Comparison of ENCODE assay signal across 13 mouse cellular contexts in genomic region chr10:108191381-108191787, GRCm38 (mm10). TPM values are rescaled to one million over a fixed set of nuclear protein-coding genes. Genes with fewer than 3 reads are reported as not detected.
A peak's percentile ranks its signal among the peaks of the same experiment; 100 is the strongest.
DNase-seq lines count a peak whose midpoint lies in the region; ATAC-seq and TF ChIP-seq lines count a peak whose summit lies in the region.
"Had no signal": no experiment of that assay in that cellular context is flagged by ENCODE, and none has a peak within 500 bp of the region (broad histone marks: within the 10 kb centered on the region; RNA-seq: fewer than 3 reads in every experiment).

No protein-coding gene starts in this region.

- H3K4me1 ChIP-seq in hindbrain, embryonic 13.5 days (replicated peaks), result peaks cover 7% of the 10 kb centered on the region
- H3K4me1 ChIP-seq in hindbrain, embryonic 12.5 days, result peaks cover 6% of the 10 kb centered on the region; the same call in 1 of the 2 replicates
- H3K4me1 ChIP-seq in stomach, embryonic 15.5 days, result no peaks in the 10 kb centered on the region; the same call in none of the 2 replicates
- no peaks in the 10 kb centered on the region for H3K4me1 ChIP-seq in stomach, postnatal 0 days (replicated peaks; ENCODE audit: control insufficient read depth, insufficient read depth)
- H3K4me1 ChIP-seq in liver, embryonic 13.5 days (replicated peaks), result peaks cover 18% of the 10 kb centered on the region
- H3K4me1 ChIP-seq in intestine, postnatal 0 days (replicated peaks; ENCODE audit: control insufficient read depth, insufficient read depth, low read length), result peaks cover 3% of the 10 kb centered on the region; the same call in 1 of the 2 replicates

- no peaks in the 10 kb centered on the region for H3K9me3 ChIP-seq in hindbrain, embryonic 13.5 days
- no peaks in the 10 kb centered on the region for H3K9me3 ChIP-seq in hindbrain, embryonic 12.5 days (replicated peaks)
- H3K9me3 ChIP-seq in stomach, embryonic 15.5 days, result no peaks in the 10 kb centered on the region
- no peaks in the 10 kb centered on the region for H3K9me3 ChIP-seq in stomach, postnatal 0 days (ENCODE audit: control insufficient read depth, low read length)
- no peaks in the 10 kb centered on the region for H3K9me3 ChIP-seq in liver, embryonic 13.5 days (replicated peaks)
- H3K9me3 ChIP-seq in intestine, postnatal 0 days (ENCODE audit: control insufficient read depth), result no peaks in the 10 kb centered on the region
- H3K9me3 ChIP-seq: forebrain, embryonic 13.5 days; limb, embryonic 13.5 days; neural tube, embryonic 15.5 days had no signal

- no peaks in the 10 kb centered on the region for H3K27me3 ChIP-seq in hindbrain, embryonic 13.5 days
- H3K27me3 ChIP-seq in hindbrain, embryonic 12.5 days, result no peaks in the 10 kb centered on the region
- no peaks in the 10 kb centered on the region for H3K27me3 ChIP-seq in stomach, embryonic 15.5 days (replicated peaks)
- H3K27me3 ChIP-seq in stomach, postnatal 0 days (ENCODE audit: control insufficient read depth, insufficient read depth, low read length), result no peaks in the 10 kb centered on the region
- H3K27me3 ChIP-seq in liver, embryonic 13.5 days, result no peaks in the 10 kb centered on the region
- no peaks in the 10 kb centered on the region for H3K27me3 ChIP-seq in intestine, postnatal 0 days (replicated peaks; ENCODE audit: control insufficient read depth, insufficient read depth, low read length)
- H3K27me3 ChIP-seq: forebrain, embryonic 13.5 days; limb, embryonic 13.5 days; neural tube, embryonic 15.5 days had no signal

- H3K4me3 ChIP-seq in hindbrain, embryonic 13.5 days, result no peak overlapping the region
- no peak overlapping the region for H3K4me3 ChIP-seq in hindbrain, embryonic 12.5 days
- H3K4me3 ChIP-seq in stomach, embryonic 15.5 days (replicated peaks), result no peak overlapping the region
- H3K4me3 ChIP-seq in stomach, postnatal 0 days (ENCODE audit: low read depth, low read length), result no peak overlapping the region
- no peak overlapping the region for H3K4me3 ChIP-seq in liver, embryonic 13.5 days (replicated peaks)
- no peak overlapping the region for H3K4me3 ChIP-seq in intestine, postnatal 0 days (ENCODE audit: low read depth, low read length)
- H3K4me3 ChIP-seq: forebrain, embryonic 13.5 days; limb, embryonic 13.5 days; neural tube, embryonic 15.5 days had no signal

- ATAC-seq in hindbrain, embryonic 13.5 days (ENCODE audit: low FRiP score), result no peak
- no peak for ATAC-seq in hindbrain, embryonic 12.5 days (ENCODE audit: low FRiP score)
- no peak for ATAC-seq in stomach, embryonic 15.5 days (ENCODE audit: insufficient read depth, low FRiP score, low read depth)
- no peak for ATAC-seq in stomach, postnatal 0 days (ENCODE audit: low FRiP score, low TSS enrichment)
- peak; percentile 37; the same call in 1 of the 2 replicates for ATAC-seq in liver, embryonic 13.5 days (ENCODE audit: low read depth)
- no peak for ATAC-seq in intestine, postnatal 0 days
- ATAC-seq: forebrain, embryonic 13.5 days had no signal

- no peaks in the 10 kb centered on the region for H3K36me3 ChIP-seq in hindbrain, embryonic 13.5 days
- 0 out of 2 replicates have a peak, but pooled peaks cover 3% of the 10 kb centered on the region for H3K36me3 ChIP-seq in hindbrain, embryonic 12.5 days
- no peaks in the 10 kb centered on the region for H3K36me3 ChIP-seq in stomach, embryonic 15.5 days
- H3K36me3 ChIP-seq in stomach, postnatal 0 days (ENCODE audit: control insufficient read depth, insufficient read depth, low read length), result peaks cover 2% of the 10 kb centered on the region; the same call in 1 of the 2 replicates
- no peaks in the 10 kb centered on the region for H3K36me3 ChIP-seq in liver, embryonic 13.5 days
- no peaks in the 10 kb centered on the region for H3K36me3 ChIP-seq in intestine, postnatal 0 days (ENCODE audit: control insufficient read depth, insufficient read depth)
- H3K36me3 ChIP-seq: neural tube, embryonic 15.5 days had no signal

- H3K9ac ChIP-seq in hindbrain, embryonic 13.5 days, result no peak overlapping the region
- no peak overlapping the region for H3K9ac ChIP-seq in hindbrain, embryonic 12.5 days
- no peak overlapping the region for H3K9ac ChIP-seq in stomach, embryonic 15.5 days
- no peak overlapping the region for H3K9ac ChIP-seq in stomach, postnatal 0 days (ENCODE audit: low read length)
- peak overlapping the region; percentile 22; the same call in 1 of the 2 replicates for H3K9ac ChIP-seq in liver, embryonic 13.5 days
- H3K9ac ChIP-seq in intestine, postnatal 0 days (ENCODE audit: low read depth, low read length), result no peak overlapping the region
- H3K9ac ChIP-seq: forebrain, embryonic 13.5 days; limb, embryonic 13.5 days; neural tube, embryonic 15.5 days had no signal

- 0 out of 2 replicates have a peak overlapping the region, but pooled peaks have one; percentile 52 for H3K27ac ChIP-seq in hindbrain, embryonic 13.5 days
- H3K27ac ChIP-seq in hindbrain, embryonic 12.5 days, result no peak overlapping the region
- H3K27ac ChIP-seq in stomach, embryonic 15.5 days, result peak overlapping the region; percentile 6; the same call in 1 of the 2 replicates
- H3K27ac ChIP-seq in stomach, postnatal 0 days (replicated peaks), result no peak overlapping the region
- H3K27ac ChIP-seq in liver, embryonic 13.5 days, result peak overlapping the region; percentile 50; the same call in 1 of the 2 replicates
- no peak overlapping the region for H3K27ac ChIP-seq in intestine, postnatal 0 days (ENCODE audit: low read depth, low read length)
- H3K27ac ChIP-seq: forebrain, embryonic 13.5 days; limb, embryonic 13.5 days; neural tube, embryonic 15.5 days had no signal

- 63% methylated on average over 8 of the region's 8 CpGs for WGBS in hindbrain, embryonic 13.5 days
- 70% methylated on average over 8 of the region's 8 CpGs for WGBS in hindbrain, embryonic 12.5 days
- WGBS in stomach, embryonic 15.5 days, result 59% methylated on average over 8 of the region's 8 CpGs
- 55% methylated on average over 8 of the region's 8 CpGs for WGBS in stomach, postnatal 0 days
- WGBS in liver, embryonic 13.5 days (ENCODE audit: insufficient replicate concordance), result 26% methylated on average over 8 of the region's 8 CpGs
- 65% methylated on average over 8 of the region's 8 CpGs for WGBS in intestine, postnatal 0 days

- no peak for TF ChIP-seq CTCF in stomach, postnatal 0 days (IDR thresholded peaks at IDR 0.05; ENCODE audit: low read depth)
- no peak for TF ChIP-seq CTCF in intestine, postnatal 0 days (IDR thresholded peaks at IDR 0.05; ENCODE audit: low read depth)

- TF ChIP-seq EP300 in stomach, postnatal 0 days (optimal IDR thresholded peaks at IDR 0.05), result no peak

- H3K4me2 ChIP-seq in hindbrain, embryonic 13.5 days, result no peak overlapping the region
- no peak overlapping the region for H3K4me2 ChIP-seq in hindbrain, embryonic 12.5 days (replicated peaks)
- H3K4me2 ChIP-seq in stomach, embryonic 15.5 days, result no peak overlapping the region
- H3K4me2 ChIP-seq in stomach, postnatal 0 days (replicated peaks; ENCODE audit: low read depth), result no peak overlapping the region
- H3K4me2 ChIP-seq in liver, embryonic 13.5 days, result peak overlapping the region; percentile 19; the same call in 1 of the 2 replicates
- no peak overlapping the region for H3K4me2 ChIP-seq in intestine, postnatal 0 days (replicated peaks; ENCODE audit: low read depth)
- H3K4me2 ChIP-seq: forebrain, embryonic 13.5 days; limb, embryonic 13.5 days; neural tube, embryonic 15.5 days had no signal

- no peak for DNase-seq in stomach, postnatal 0 days (ENCODE audit: low spot score)
- DNase-seq in liver, embryonic 13.5 days, result no peak
- DNase-seq in telencephalon, adult 2 months (ENCODE audit: low read depth, low spot score), result peak; percentile 24
- DNase-seq in spleen, adult 12 weeks (ENCODE audit: low spot score), result no peak
- DNase-seq: cerebellum, postnatal 25 days; kidney, adult 11 months had no signal

RNA-seq across cellular contexts. Expression of gene Ppp1r12a, which starts 29.4 kb away (rescaled TPM):
- 80.6 and 81.7 TPM in 2 replicates for polyA plus RNA-seq in hindbrain, embryonic 13.5 days (2015; fragmentation: Nextera tagmentation; extraction: Ambion mirVana)
- polyA plus RNA-seq in hindbrain, embryonic 12.5 days (2016; fragmentation: Nextera tagmentation; extraction: Ambion mirVana), result 88.6 and 93.0 TPM in 2 replicates
- polyA plus RNA-seq in stomach, embryonic 15.5 days (2015; fragmentation: Nextera tagmentation; extraction: Ambion mirVana), result 107 and 108 TPM in 2 replicates
- polyA plus RNA-seq in stomach, postnatal 0 days (2015; fragmentation: Nextera tagmentation; extraction: Ambion mirVana), result 71.1 and 72.5 TPM in 2 replicates
- 39.6 and 40.5 TPM in 2 replicates for polyA plus RNA-seq in liver, embryonic 13.5 days (2015; fragmentation: Nextera tagmentation; extraction: Ambion mirVana)
- polyA plus RNA-seq in intestine, postnatal 0 days (2015; fragmentation: Nextera tagmentation; extraction: Ambion mirVana), result 84.1 and 102 TPM in 2 replicates

Comparison
In these comparisons a context has a peak if more than half of its experiments do, and no peak if none do; other contexts are left out.
1. H3K27ac ChIP-seq: peak in hindbrain, embryonic 13.5 days (single experiment), stomach, embryonic 15.5 days (single experiment) and liver, embryonic 13.5 days (single experiment); none in hindbrain, embryonic 12.5 days (single experiment), stomach, postnatal 0 days (single experiment) and intestine, postnatal 0 days (single experiment).